Mouse (Mus musculus): Measurements from ENCODE around the gene Aspn. TPM values are rescaled to one million over a fixed set of nuclear protein-coding genes. Genes with fewer than 3 reads are reported as not detected.

Aspn gene
- polyA plus RNA-seq, 1 experiment from 2014 or later = 14.6 TPM

DNA sequence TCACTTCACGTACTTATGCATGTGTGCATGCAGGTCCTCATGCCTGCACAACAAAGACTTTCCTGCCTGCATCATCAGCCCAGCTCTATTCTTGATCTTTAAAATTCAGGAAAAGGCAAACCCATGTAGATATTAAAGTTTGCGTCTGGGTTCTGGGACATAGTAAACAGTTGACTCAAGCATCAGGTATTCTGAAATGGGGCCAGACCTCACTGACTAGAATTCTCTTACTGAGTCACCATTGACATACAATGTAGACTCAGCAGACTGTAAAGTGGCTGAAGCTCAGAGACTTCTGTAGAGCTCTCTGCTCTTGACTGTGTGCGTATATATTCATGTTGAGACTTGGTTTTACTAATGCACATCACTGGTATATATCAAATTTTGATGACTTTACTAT lies 5.4 kb downstream of the Aspn start:
- Histone ChIP-seq H3K36me3 (no peaks in the 10 kb centered on the region), H3K9ac (no peak overlapping the region), H3K27ac (no peak overlapping the region), H3K9me3 (no peaks in the 10 kb centered on the region), H3K4me2 (replicated peaks) (no peak overlapping the region), H3K27me3 (no peaks in the 10 kb centered on the region), H3K4me3 (no peak overlapping the region), H3K4me1 (0 out of 2 replicates have a peak, but pooled peaks cover 4% of the 10 kb centered on the region)
- ATAC-seq (ENCODE audit: insufficient number of reproducible peaks, insufficient read depth, low FRiP score, low TSS enrichment) = no peak
- WGBS = 92% methylated on average over 3 of the region's 3 CpGs

DNA sequence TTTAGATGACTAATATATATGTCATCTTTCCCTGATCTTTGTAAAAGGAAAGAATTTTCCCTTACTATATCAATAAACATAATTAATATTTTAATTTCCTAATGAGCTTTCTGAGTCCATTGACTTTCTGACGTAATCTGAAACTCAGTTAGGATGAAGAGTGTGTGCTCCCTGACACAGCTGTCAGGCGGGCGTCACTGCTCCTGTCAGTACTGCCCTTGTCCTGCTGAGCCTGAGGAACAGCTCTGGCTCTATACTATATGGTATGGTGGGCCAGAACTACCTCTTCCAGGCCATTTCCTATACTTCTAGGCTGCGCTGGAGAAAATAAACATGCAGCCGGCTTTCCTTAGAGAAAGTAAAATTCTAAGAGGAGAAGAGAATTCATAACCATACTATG lies 10.3 kb downstream of the Aspn start:
- no peaks in the 10 kb centered on the region for H3K4me1 ChIP-seq

DNA sequence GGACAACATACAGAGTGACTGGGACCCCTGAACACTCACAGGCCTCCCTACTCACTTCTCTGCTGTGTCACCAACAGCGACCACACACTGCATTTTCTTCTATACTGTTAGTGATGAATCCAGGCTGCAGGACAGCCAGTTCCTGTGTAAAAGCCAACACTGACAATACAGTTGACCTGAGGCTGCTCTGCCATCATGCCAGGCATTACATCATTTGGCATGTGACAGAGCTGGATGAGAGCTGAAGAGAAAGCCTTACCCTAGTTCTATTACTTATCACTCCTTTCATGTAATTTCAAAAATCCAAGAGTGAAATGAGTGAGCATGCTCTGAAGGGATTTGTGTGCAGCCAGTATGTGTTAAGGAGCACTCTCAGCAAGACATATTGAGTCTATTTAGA lies 12.0 kb downstream of the Aspn start:
- whole genome bisulfite sequencing = 84% methylated on average over 1 of the region's 1 CpGs
- no peak overlapping the region for H3K9ac ChIP-seq
- no peak overlapping the region for H3K4me3 ChIP-seq
- H3K4me2 ChIP-seq (replicated peaks) = no peak overlapping the region
- H3K27me3 ChIP-seq = no peaks in the 10 kb centered on the region
- H3K9me3 ChIP-seq = no peaks in the 10 kb centered on the region
- H3K27ac ChIP-seq = no peak overlapping the region
- H3K36me3 ChIP-seq = no peaks in the 10 kb centered on the region
- H3K4me1 ChIP-seq = no peaks in the 10 kb centered on the region
- no peak for ATAC-seq (ENCODE audit: insufficient number of reproducible peaks, insufficient read depth, low FRiP score, low TSS enrichment)

More for the DNA sequence above, 10.3 kb downstream of the Aspn start:
- no peak overlapping the region for H3K4me2 ChIP-seq (replicated peaks)
- H3K36me3 ChIP-seq = no peaks in the 10 kb centered on the region
- no peaks in the 10 kb centered on the region for H3K27me3 ChIP-seq
- no peak overlapping the region for H3K27ac ChIP-seq
- ATAC-seq (ENCODE audit: insufficient number of reproducible peaks, insufficient read depth, low FRiP score, low TSS enrichment) = no peak
- 71% methylated on average over 5 of the region's 5 CpGs for WGBS
- no peak overlapping the region for H3K9ac ChIP-seq
- H3K4me3 ChIP-seq = no peak overlapping the region
- H3K9me3 ChIP-seq = no peaks in the 10 kb centered on the region

DNA sequence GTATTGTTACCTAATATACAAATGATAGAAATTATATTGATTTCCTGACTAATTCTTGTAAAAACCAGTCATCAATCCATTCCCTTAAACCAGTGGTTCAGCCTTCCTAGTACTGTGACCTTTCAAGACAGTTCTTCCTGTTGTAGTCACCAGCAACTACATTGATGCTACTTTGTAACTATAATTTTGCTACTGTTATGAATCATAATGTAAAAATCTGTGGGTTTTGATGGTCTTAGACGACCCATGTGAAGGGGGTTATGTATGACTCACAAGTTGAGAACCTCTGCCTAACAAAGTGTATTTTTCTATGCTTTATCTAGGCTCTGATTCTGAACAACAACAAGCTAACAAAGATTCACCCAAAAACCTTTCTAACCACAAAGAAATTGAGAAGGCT lies 12.7 kb downstream of the Aspn start:
- H3K9ac ChIP-seq = no peak overlapping the region
- no peak overlapping the region for H3K4me3 ChIP-seq
- no peaks in the 10 kb centered on the region for H3K4me1 ChIP-seq
- H3K4me2 ChIP-seq (replicated peaks) = no peak overlapping the region
- no peak overlapping the region for H3K27ac ChIP-seq
- H3K27me3 ChIP-seq = no peaks in the 10 kb centered on the region
- WGBS = 78% methylated on average over 1 of the region's 1 CpGs
- no peak for ATAC-seq (ENCODE audit: insufficient number of reproducible peaks, insufficient read depth, low FRiP score, low TSS enrichment)
- H3K36me3 ChIP-seq = no peaks in the 10 kb centered on the region
- H3K9me3 ChIP-seq = no peaks in the 10 kb centered on the region

DNA sequence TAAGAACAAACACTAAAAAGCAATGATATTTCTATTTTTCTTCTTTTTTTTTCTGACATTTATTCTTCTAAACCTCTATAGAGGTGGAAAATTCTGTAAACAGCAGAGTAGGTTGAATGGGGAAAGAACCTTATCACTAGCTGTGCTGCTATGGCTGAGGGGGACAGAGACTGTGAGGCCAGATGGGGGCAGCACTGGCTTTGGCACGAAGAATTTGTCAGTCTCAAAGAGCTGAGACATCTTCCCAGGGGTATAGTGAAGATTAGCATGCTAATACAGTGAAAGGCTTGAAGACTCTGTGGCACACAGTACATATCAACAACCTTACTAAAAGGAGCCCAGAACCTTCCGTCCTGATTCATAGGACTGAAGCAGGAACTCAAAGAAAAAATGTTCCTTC lies 14.9 kb downstream of the Aspn start:
- Histone ChIP-seq H3K4me1 (no peaks in the 10 kb centered on the region), H3K27ac (no peak overlapping the region), H3K9ac (no peak overlapping the region), H3K36me3 (no peaks in the 10 kb centered on the region), H3K27me3 (no peaks in the 10 kb centered on the region), H3K4me2 (replicated peaks) (no peak overlapping the region), H3K9me3 (no peaks in the 10 kb centered on the region), H3K4me3 (no peak overlapping the region)
- WGBS = 38% methylated on average over 2 of the region's 2 CpGs
- ATAC-seq (ENCODE audit: insufficient number of reproducible peaks, insufficient read depth, low FRiP score, low TSS enrichment) = no peak

DNA sequence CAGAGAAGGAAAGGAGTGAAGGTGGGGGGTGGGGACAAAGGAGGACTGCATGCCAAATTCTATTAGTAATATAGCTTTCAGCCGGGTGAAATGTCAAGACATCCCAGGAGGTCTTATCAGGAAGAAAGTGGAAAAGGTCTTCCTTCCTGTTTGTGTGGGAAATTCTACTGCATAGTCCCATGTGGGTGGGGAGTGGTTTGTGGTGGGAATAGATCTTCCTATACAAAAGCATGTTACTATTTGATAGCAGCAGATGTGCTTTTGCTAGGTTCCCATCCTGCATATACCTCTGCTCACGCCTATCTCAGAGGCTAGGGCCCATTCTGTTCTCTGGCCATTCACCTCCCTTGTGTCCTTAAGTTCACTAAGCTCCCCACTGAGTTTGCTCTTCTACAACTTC lies 16.6 kb downstream of the Aspn start:
- H3K9me3 ChIP-seq = no peaks in the 10 kb centered on the region
- ATAC-seq (ENCODE audit: insufficient number of reproducible peaks, insufficient read depth, low FRiP score, low TSS enrichment) = no peak
- H3K4me3 ChIP-seq = no peak overlapping the region
- H3K4me1 ChIP-seq = no peaks in the 10 kb centered on the region
- H3K27me3 ChIP-seq = no peaks in the 10 kb centered on the region
- H3K4me2 ChIP-seq (replicated peaks) = no peak overlapping the region
- H3K27ac ChIP-seq = no peak overlapping the region
- WGBS = 62% methylated on average over 2 of the region's 2 CpGs
- H3K9ac ChIP-seq = no peak overlapping the region
- H3K36me3 ChIP-seq = no peaks in the 10 kb centered on the region; the same call in 1 of the 2 replicates

DNA sequence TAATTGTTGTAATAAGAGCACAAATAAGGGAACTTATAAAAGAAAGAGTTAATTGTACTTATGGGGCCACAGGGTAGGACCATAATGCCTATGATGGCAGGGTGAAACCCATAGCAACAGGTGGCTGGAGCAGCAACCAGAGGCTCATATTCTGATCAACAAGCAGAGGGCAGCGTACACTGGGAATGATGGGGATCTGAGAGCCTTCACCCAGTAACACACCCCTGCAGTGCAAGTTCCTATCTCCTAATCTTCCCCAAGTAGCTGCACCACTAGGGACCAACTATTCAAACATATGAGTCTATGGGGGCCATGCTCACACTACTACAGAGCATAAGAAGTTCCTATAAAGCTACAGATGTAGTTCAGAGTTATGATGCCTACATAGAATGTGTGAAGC lies 20.1 kb downstream of the Aspn start:
- WGBS = 74% methylated on average over 1 of the region's 1 CpGs
- H3K4me1 ChIP-seq = no peaks in the 10 kb centered on the region
- no peak overlapping the region for H3K27ac ChIP-seq
- no peak for ATAC-seq (ENCODE audit: insufficient number of reproducible peaks, insufficient read depth, low FRiP score, low TSS enrichment)
- no peak overlapping the region for H3K9ac ChIP-seq
- no peak overlapping the region for H3K4me3 ChIP-seq
- no peaks in the 10 kb centered on the region; the same call in 1 of the 2 replicates for H3K36me3 ChIP-seq
- H3K9me3 ChIP-seq = no peaks in the 10 kb centered on the region
- H3K4me2 ChIP-seq (replicated peaks) = no peak overlapping the region
- no peaks in the 10 kb centered on the region for H3K27me3 ChIP-seq

DNA sequence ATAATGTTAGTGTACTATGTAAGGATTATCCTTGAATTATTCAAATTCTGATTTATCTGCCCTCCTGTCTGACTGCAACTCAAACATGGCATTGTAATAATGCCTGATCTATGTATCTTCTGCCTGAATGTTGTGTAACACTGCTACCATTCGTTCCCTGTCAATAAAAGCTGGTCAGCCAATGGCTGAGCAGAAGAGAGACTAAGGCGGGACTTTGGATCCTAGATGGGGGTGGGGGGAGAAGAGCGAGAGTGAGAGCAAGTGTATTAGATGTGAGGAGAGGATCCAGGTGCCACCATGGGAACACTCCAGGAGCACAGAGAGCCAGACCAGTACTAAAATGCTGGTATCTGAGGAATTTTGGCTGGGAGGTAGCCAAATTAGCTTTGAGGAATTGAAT lies 26.1 kb downstream of the Aspn start:
- Histone ChIP-seq H3K4me3 (no peak overlapping the region), H3K4me2 (replicated peaks) (no peak overlapping the region), H3K27me3 (no peaks in the 10 kb centered on the region), H3K27ac (no peak overlapping the region), H3K4me1 (0 out of 2 replicates have a peak, but pooled peaks cover 3% of the 10 kb centered on the region), H3K9me3 (no peaks in the 10 kb centered on the region), H3K9ac (no peak overlapping the region), H3K36me3 (no peaks in the 10 kb centered on the region; the same call in 1 of the 2 replicates)
- ATAC-seq (ENCODE audit: insufficient number of reproducible peaks, insufficient read depth, low FRiP score, low TSS enrichment) = no peak
- 78% methylated on average over 3 of the region's 3 CpGs for WGBS

DNA sequence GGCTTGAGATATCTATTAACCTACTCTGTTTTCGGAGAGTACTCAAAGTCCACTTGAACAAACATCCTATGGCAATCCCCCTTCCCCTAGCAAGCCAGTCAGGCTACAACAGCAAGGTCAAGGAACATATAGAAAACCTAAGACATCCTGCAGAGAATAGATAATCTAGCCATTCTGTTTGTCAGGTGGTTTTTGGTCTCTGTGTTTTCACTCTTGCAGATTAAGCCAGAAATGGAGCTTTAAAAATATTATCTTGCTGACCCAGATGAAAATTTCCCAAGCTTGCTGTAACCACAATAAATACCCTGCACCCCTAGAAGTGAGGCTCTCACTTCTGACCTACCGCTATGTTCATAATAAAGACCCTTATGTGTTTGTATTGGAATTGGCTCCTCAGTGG lies 27.2 kb downstream of the Aspn start:
- Histone ChIP-seq H3K9ac (no peak overlapping the region), H3K4me3 (no peak overlapping the region), H3K4me2 (replicated peaks) (no peak overlapping the region), H3K27me3 (no peaks in the 10 kb centered on the region), H3K27ac (no peak overlapping the region), H3K36me3 (no peaks in the 10 kb centered on the region), H3K9me3 (no peaks in the 10 kb centered on the region), H3K4me1 (0 out of 2 replicates have a peak, but pooled peaks cover 3% of the 10 kb centered on the region)
- 70% methylated on average over 2 of the region's 2 CpGs for WGBS
- ATAC-seq (ENCODE audit: insufficient number of reproducible peaks, insufficient read depth, low FRiP score, low TSS enrichment) = no peak

DNA sequence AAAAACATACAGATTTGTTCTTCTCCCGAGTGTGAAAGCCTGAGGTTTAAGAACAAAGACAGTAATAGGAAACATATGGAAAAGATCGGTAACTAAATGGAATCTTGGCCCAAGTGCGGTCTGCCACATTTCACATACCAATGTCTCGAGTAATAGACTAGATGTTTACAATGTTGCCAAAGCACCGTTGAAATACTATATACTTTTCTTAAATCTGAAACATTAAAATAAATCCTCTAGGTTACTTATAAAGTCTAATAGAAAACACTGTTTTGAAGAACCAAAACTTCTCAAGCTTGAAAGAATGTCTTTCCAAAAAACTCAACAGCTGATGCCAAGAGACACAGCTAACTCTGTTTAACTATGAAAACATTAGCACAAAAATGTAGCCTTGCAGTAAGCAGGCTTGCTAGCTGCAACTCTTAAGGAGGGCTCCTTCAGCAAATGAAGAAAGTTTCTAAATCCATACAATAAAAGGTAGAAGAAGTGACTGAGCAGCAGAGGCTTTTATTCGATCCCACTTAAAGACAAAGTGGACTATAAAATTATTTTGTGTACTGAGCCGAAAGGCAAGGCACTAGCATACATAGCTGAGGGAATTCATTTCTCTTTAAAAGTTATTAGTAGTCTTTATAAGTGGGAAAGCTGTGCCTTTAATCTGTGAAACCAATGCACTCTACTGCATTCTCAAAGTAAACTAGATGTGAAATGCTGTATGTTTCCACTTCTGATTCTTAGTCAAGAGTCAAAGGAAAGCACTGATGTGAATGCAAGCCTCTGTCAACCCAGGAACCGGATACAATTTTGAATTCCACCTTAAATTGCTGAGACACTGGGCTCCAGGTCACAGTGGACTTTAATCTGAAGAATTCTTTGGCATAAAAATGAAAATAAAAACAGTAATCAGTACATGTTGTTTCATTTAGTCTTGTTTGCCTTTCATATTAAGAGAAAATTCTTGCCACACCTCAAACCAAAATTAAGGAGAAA lies 37.6 kb downstream of the Aspn start, which contains the start of gene Omd:
Gene Omd (plus strand): TSS at position 922 of the 990 bp plus-strand sequence.
- H3K27me3 ChIP-seq = no peaks in the 10 kb centered on the region
- H3K36me3 ChIP-seq = no peaks in the 10 kb centered on the region
- H3K9ac ChIP-seq = no peak within 1 kb of the TSS
- ATAC-seq (ENCODE audit: insufficient number of reproducible peaks, insufficient read depth, low FRiP score, low TSS enrichment) = 0 out of 2 replicates have a peak, but pooled peaks have one; percentile 69
- WGBS = 28% methylated on average over 8 of the region's 8 CpGs
- H3K4me1 ChIP-seq = peaks cover 9% of the 10 kb centered on the region; the same call in 1 of the 2 replicates
- peak within 1 kb of the TSS; percentile 11; the same call in 1 of the 2 replicates for H3K4me2 ChIP-seq (replicated peaks)
- no peak within 1 kb of the TSS for H3K4me3 ChIP-seq
- no peaks in the 10 kb centered on the region for H3K9me3 ChIP-seq
- peak within 1 kb of the TSS; percentile 92 for H3K27ac ChIP-seq

DNA sequence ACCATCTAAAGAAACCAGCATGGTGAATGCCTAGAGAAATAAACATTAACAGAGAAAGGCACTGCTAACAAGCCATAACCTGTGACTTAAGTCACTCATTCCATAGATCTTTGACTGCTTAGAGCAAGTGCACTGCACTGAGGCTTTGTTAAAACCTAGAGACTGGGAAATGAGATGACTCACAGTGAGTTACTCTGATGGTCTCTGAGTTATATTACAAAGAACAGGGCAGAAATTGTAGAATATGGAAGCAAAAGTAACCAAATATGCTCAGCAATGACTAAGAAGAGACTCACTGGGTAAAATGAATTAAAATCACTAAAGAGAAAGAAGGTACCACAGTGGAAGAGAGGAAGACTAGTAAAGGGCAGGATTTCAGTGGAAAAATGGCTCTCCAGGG lies 39.6 kb downstream of the Aspn start:
- Histone ChIP-seq H3K36me3 (no peaks in the 10 kb centered on the region), H3K27me3 (no peaks in the 10 kb centered on the region), H3K9me3 (no peaks in the 10 kb centered on the region), H3K4me2 (replicated peaks) (no peak overlapping the region), H3K9ac (no peak overlapping the region), H3K27ac (no peak overlapping the region), H3K4me1 (peaks cover 9% of the 10 kb centered on the region; the same call in 1 of the 2 replicates), H3K4me3 (no peak overlapping the region)
- ATAC-seq (ENCODE audit: insufficient number of reproducible peaks, insufficient read depth, low FRiP score, low TSS enrichment) = no peak

Data from embryonic facial prominence, embryonic 12.5 days (tissue).